Mouse (Mus musculus) heart, postnatal 0 days (tissue): Measurements from ENCODE around the gene Rrbp1. TPM values are rescaled to one million over a fixed set of nuclear protein-coding genes. Genes with fewer than 3 reads are reported as not detected.

ENCODE experiments used
- ATAC-seq: fragments of 200-750 bp; cut with Nextera tagmentation; 2 replicates; pipeline ENCODE4 v1.8.0; 2017; ENCODE audit warnings: low read depth, moderate number of reproducible peaks, moderate library complexity; ENCODE audit not compliant: insufficient read depth
- DNase-seq: peaks from one replicate; pipeline ENCODE4 v3.0.0-alpha.2; 2016; ENCODE audit warnings: low spot score
- H3K27ac ChIP-seq: fragments of 300-500 bp; sonication (generic); 2 replicates; pipeline ENCODE4 v1.5.1; 2014; ENCODE audit warnings: low read depth, mild to moderate bottlenecking
- H3K27me3 ChIP-seq: fragments of 300-500 bp; sonication (generic); 2 replicates; pipeline ENCODE4 v1.6.1; 2014; ENCODE audit warnings: low read length, mixed read lengths; ENCODE audit not compliant: control insufficient read depth, insufficient read depth
- H3K36me3 ChIP-seq: fragments of 300-500 bp; sonication (generic); replicated peaks from 2 replicates; pipeline ENCODE4 v1.6.1; 2014; ENCODE audit warnings: low read length, mixed read lengths; ENCODE audit not compliant: control insufficient read depth, insufficient read depth
- H3K4me1 ChIP-seq: fragments of 300-500 bp; sonication (generic); 2 replicates; pipeline ENCODE4 v1.6.1; 2014; ENCODE audit warnings: antibody characterized with exemption; ENCODE audit not compliant: control insufficient read depth, insufficient read depth
- H3K4me2 ChIP-seq: fragments of 300-500 bp; sonication (generic); 2 replicates; pipeline ENCODE4 v1.6.1; 2014; ENCODE audit warnings: low read depth, mild to moderate bottlenecking, low read length, moderate library complexity
- H3K4me3 ChIP-seq: fragments of 300-500 bp; sonication (generic); 2 replicates; pipeline ENCODE4 v1.5.1; 2014; ENCODE audit warnings: low read depth, low read length
- H3K9ac ChIP-seq: fragments of 300-500 bp; sonication (generic); replicated peaks from 2 replicates; pipeline ENCODE4 v1.6.1; 2014; ENCODE audit warnings: low read depth, low read length, mixed read lengths
- H3K9me3 ChIP-seq: fragments of 300-500 bp; sonication (generic); replicated peaks from 2 replicates; pipeline ENCODE4 v1.6.1; 2016; ENCODE audit warnings: low read length; ENCODE audit not compliant: control insufficient read depth
- CTCF ChIP-seq: IDR thresholded peaks from 2 replicates; pipeline ENCODE4 v1.5.1; 2016; ENCODE audit warnings: antibody characterized with exemption, control low read depth, low read depth
- EP300 ChIP-seq: IDR thresholded peaks from 2 replicates; pipeline ENCODE4 v1.6.1; 2016; ENCODE audit warnings: antibody characterized with exemption, low read depth
- WGBS: fragments of 180-500 bp; shearing (Covaris S2); extraction: QIAGEN DNeasy Blood & Tissue Kit; methylation state at CpG from one replicate; pipeline ENCODE4 v1.1.7; 2014; 5-methylcytosine and 5-hydroxymethylcytosine counted together
- polyA plus RNA-seq: library from polyadenylated mRNA; unstranded; fragments of >200 nt; fragmentation: Nextera tagmentation; extraction: Ambion mirVana; gene quantifications from 2 replicates; pipeline ENCODE4 v1.2.1, GENCODE M21; 2015
- total RNA-seq: library from RNA; depleted of rRNA; stranded (reverse); fragments of >200 nt; gene quantifications from 2 replicates; pipeline ENCODE4 v1.2.3, GENCODE M21; 2014; ENCODE audit warnings: low replicate concordance

Gene Rrbp1
- total and polyA plus RNA-seq, 2 experiments from 2014 or later = 49.3 to 53.0 TPM

DNA sequence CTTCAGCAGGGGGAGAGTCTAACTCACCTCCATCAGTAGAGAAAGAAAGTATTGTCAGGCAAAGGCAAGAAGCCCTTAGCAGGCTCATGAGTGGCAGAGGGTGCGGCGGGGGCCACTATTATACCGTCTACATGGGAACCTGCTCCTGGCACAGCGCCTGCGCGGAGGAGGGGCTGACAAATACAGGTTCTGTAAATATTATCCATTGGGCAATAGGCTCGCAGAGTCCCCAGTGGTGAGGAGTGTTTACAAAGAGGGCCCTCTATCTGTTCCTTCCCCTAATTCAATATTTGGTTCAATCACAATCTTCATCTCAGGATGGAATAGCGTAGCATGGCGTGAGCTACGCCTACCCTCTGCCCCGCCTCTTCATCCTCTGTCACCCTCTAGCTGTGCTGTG is 3.0 kb upstream of the Rrbp1 start:
- H3K36me3 ChIP-seq = no peaks in the 10 kb centered on the region
- H3K4me2 ChIP-seq = no peak overlapping the region
- TF ChIP-seq CTCF = no peak
- TF ChIP-seq EP300 = no peak
- no peak for ATAC-seq
- no peak overlapping the region for H3K27ac ChIP-seq
- H3K9me3 ChIP-seq = no peaks in the 10 kb centered on the region
- WGBS = 83% methylated on average over 11 of the region's 11 CpGs
- H3K9ac ChIP-seq = no peak overlapping the region
- no peak for DNase-seq
- H3K27me3 ChIP-seq = no peaks in the 10 kb centered on the region
- H3K4me1 ChIP-seq = peaks cover 9% of the 10 kb centered on the region; the same call in 1 of the 2 replicates
- no peak overlapping the region for H3K4me3 ChIP-seq

DNA sequence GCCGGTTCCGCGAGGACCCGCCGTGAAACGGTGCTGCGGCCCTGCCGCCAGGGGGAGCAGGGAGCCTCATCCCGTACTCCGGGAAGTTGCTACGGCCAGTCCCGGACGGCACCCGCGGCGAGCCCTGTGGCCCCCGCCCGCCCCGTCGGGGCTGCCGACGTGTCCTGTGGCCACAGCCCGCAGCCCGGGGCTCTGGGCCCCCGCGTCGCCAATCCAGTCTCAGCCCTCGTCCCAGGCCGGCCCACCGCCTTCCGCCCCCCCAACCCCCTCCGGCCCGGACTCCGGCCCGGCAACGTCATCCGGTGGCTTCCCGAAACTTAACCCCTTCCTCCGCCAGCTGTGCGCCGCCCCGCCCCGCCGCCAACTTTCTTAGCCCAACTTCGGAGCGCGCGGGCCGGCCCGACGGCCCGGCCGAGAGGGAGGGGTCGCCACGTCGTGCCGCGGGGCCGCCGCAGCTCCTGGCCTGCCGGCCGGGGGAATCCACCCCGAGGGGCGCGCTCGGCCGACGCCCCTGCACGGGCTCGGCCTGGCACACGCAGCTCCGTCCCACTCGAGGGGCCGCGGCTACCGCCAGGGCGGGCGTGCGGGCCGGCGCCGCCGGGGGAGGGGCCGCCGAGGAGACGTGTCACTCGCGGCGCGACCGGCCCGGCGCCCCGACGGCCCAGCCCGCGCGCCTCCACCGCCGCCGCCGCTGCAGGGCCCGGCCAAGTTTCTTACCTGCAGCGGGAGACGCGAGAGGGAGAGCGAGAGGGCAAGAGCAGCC is 600 bp downstream of the Rrbp1 start:
- TF ChIP-seq CTCF = peak; percentile 65
- TF ChIP-seq EP300 = no peak
- DNase-seq = peak; percentile 65

DNA sequence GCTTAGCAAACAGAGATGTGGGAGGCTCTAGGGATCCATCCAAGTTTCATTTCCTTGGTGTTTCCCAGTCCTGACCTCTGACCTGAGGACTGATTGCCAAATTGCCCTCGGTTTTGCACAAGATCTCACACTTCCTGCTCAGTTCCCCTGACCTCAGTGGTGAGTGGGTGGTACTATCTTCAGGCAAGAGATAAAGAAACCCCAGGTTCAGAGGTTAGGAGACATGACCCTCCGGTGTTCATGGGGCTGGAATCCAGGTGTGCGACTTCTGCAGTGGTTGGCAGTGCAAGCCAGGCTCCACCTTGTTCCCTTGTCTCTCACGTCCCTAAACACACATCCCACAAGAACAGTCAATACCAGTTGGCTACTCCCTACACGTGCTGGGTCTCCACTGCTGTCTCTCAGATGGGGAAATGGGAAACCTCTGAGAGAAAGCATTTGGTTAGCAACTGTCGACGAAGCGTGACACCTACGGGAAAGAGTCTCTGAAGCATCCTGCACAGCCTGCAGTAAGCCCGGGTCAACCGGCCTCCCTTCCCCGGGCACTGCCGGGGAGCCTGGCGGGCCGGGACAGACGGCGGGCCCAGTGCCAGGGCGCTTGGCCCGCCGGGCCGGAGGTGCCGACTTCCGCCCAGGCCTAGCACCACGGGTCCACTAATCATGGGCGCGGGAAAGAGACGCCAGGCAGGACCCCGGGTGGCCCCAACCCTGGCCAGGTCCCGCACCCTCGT is 1.3 kb downstream of the Rrbp1 start:
- H3K9me3 ChIP-seq = no peaks in the 10 kb centered on the region
- TF ChIP-seq EP300 = no peak
- TF ChIP-seq CTCF = no peak
- peak overlapping the region; percentile 84 for H3K4me2 ChIP-seq
- peaks cover 3% of the 10 kb centered on the region; the same call in 1 of the 2 replicates for H3K36me3 ChIP-seq
- DNase-seq (no peak), ATAC-seq (no peak; the same call in 1 of the 2 replicates)
- 2% methylated on average over 30 of the region's 30 CpGs for WGBS
- H3K27me3 ChIP-seq = no peaks in the 10 kb centered on the region
- H3K27ac ChIP-seq = peak overlapping the region; percentile 95
- peak overlapping the region; percentile 78 for H3K4me3 ChIP-seq
- H3K4me1 ChIP-seq = peaks cover 46% of the 10 kb centered on the region
- H3K9ac ChIP-seq = peak overlapping the region; percentile 96

More for the DNA sequence above, 600 bp downstream of the Rrbp1 start:
- Histone ChIP-seq H3K4me1 (peaks cover 38% of the 10 kb centered on the region), H3K4me2 (peak overlapping the region; percentile 84), H3K9ac (peak overlapping the region; percentile 96), H3K9me3 (no peaks in the 10 kb centered on the region), H3K27me3 (no peaks in the 10 kb centered on the region), H3K36me3 (peaks cover 3% of the 10 kb centered on the region; the same call in 1 of the 2 replicates), H3K4me3 (peak overlapping the region; percentile 78), H3K27ac (peak overlapping the region; percentile 95)
- peak; percentile 31 for ATAC-seq
- under 1% methylated on average over 61 of the region's 107 CpGs for WGBS

DNA sequence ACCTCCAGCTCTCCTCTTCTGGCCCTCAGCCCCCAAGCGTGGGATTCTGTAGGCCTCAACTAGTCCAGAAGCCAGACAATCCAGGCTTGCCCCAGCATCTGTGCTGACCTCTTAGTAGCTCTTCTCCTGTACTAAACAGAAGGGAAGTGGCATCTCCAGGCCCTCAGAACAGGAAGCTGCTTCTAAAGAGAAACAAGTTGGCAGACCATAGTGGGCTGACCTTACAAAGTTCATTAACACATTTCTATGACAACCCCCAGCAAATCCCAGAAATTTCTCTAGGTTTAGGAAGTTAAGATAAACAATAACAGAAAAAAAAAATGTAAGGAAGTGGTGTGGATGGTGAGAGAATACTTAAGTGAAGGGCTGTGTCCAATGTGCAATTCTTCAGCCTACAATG is 2.0 kb downstream of the Rrbp1 start:
- ATAC-seq (no peak), DNase-seq (no peak)
- Histone ChIP-seq H3K36me3 (peaks cover 3% of the 10 kb centered on the region; the same call in 1 of the 2 replicates), H3K4me3 (peak overlapping the region; percentile 78; the same call in 1 of the 2 replicates), H3K9me3 (no peaks in the 10 kb centered on the region), H3K4me1 (peaks cover 51% of the 10 kb centered on the region), H3K9ac (peak overlapping the region; percentile 96; the same call in 1 of the 2 replicates), H3K27me3 (no peaks in the 10 kb centered on the region), H3K27ac (peak overlapping the region; percentile 95), H3K4me2 (peak overlapping the region; percentile 84)
- no peak for TF ChIP-seq CTCF
- no peak for TF ChIP-seq EP300
- WGBS = 68% methylated on average over 1 of the region's 1 CpGs

DNA sequence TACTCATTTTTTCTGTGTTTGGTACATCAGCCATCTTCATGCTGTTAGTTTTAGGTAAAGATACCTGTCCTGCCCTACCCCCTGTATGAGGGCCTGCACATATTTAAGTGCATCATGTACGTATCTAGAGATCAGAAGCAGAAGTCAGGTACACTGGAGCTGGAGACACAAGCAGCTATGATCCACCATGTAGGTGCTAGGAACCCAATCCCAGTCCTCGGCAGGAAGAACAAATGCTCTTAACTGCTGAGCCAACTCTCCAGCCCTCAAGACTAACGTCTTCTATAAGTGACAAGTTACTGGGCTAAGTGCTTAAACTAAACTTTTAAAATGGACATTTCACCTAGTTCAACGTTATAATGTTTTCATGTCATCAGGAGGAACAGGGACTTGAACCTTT is 3.9 kb downstream of the Rrbp1 start:
- H3K36me3 ChIP-seq = peaks cover 3% of the 10 kb centered on the region; the same call in 1 of the 2 replicates
- H3K9me3 ChIP-seq = no peaks in the 10 kb centered on the region
- no peak overlapping the region for H3K4me2 ChIP-seq
- no peak for TF ChIP-seq CTCF
- no peak for TF ChIP-seq EP300
- H3K27me3 ChIP-seq = no peaks in the 10 kb centered on the region
- no peak overlapping the region for H3K4me3 ChIP-seq
- no peak overlapping the region for H3K9ac ChIP-seq
- no peak for DNase-seq
- no peak overlapping the region for H3K27ac ChIP-seq
- ATAC-seq = no peak
- peaks cover 63% of the 10 kb centered on the region for H3K4me1 ChIP-seq
- WGBS = 79% methylated on average over 4 of the region's 4 CpGs
